Mouse (Mus musculus): Measurements from ENCODE around the gene Tgif1.

DNA sequence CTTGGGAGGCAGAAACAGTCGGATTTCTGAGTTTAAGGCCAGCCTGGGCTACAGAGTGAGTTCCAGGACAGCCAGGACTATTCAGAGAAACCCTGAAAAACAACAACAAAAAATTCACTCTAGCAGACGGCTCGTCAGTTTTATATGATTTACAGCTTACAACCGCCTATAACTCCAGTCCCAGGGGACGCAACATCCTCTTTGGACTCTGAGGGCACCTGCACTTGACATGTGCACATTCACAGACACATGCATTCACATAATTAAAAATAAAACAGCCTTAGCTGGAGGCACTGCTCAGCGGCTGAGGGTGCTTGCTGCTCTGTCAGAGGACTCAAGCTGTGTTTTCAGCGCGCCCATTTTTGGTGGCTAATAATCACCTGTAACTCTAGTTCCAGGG lies 37.2 kb upstream of the Tgif1 start:
- TF ChIP-seq CTCF (IDR thresholded peaks at IDR 0.05; ENCODE audit: borderline replicate concordance, insufficient read depth, low read depth, low read length) = no peak
- no peak for TF ChIP-seq POLR2A (IDR thresholded peaks at IDR 0.05; ENCODE audit: borderline replicate concordance, insufficient read depth, low read length)
